Comparison of ENCODE assay signal across 20 mouse cellular contexts in genomic region chr7:111762754-111763153, GRCm38 (mm10). TPM values are rescaled to one million over a fixed set of nuclear protein-coding genes. Genes with fewer than 3 reads are reported as not detected.
DNase-seq lines count a peak whose midpoint lies in the region; ATAC-seq and TF ChIP-seq lines count a peak whose summit lies in the region.
"Had no signal": no experiment of that assay in that cellular context is flagged by ENCODE, and none has a peak within 500 bp of the region (broad histone marks: within the 10 kb centered on the region; RNA-seq: fewer than 3 reads in every experiment).

No protein-coding gene starts in this region.

- DNase-seq in heart, embryonic 10.5 days (ENCODE audit: low spot score), result no peak
- DNase-seq in heart, adult 8-10 months (ENCODE audit: low spot score), result no peak
- peak; percentile 67 for DNase-seq in brain, embryonic 14.5 days (ENCODE audit: low read depth)
- DNase-seq in midbrain, embryonic 14.5 days, result peak; percentile 37
- DNase-seq in spleen, postnatal 4 days (ENCODE audit: low spot score in 2 of 2), result no peak
- DNase-seq in neural tube, embryonic 10.5 days (ENCODE audit: extremely low spot score, low spot score), result no peak
- no peak for DNase-seq in thymus, postnatal 36 days
- DNase-seq: adrenal gland, postnatal 25 days; B cell, adult 2 months; cerebellum, adult 8-10 months; gastrocnemius, adult 2 months; kidney, adult 9 months; kidney, postnatal 36 days; layer of hippocampus, postnatal 36 days; lung, adult 18-20 months; lung, postnatal 36 days; right cerebral cortex, postnatal 4 days had no signal

- 24% methylated on average over 6 of the region's 6 CpGs for WGBS in heart, embryonic 10.5 days
- 41% methylated on average over 6 of the region's 6 CpGs for WGBS in forebrain, embryonic 15.5 days
- 14% methylated on average over 6 of the region's 6 CpGs for WGBS in midbrain, embryonic 14.5 days

- no peak overlapping the region for H3K9ac ChIP-seq in forebrain, embryonic 15.5 days (replicated peaks)
- H3K9ac ChIP-seq in midbrain, embryonic 14.5 days (replicated peaks; ENCODE audit: low read length), result no peak overlapping the region
- H3K9ac ChIP-seq: neural tube, embryonic 12.5 days had no signal

- no peak overlapping the region for H3K4me3 ChIP-seq in heart, embryonic 10.5 days
- H3K4me3 ChIP-seq in forebrain, embryonic 15.5 days, result no peak overlapping the region
- no peak overlapping the region for H3K4me3 ChIP-seq in midbrain, embryonic 14.5 days (replicated peaks; ENCODE audit: low read depth, low read length)
- H3K4me3 ChIP-seq: gastrocnemius, adult 2 months; neural tube, embryonic 12.5 days had no signal

- no peak for TF ChIP-seq CTCF in brain, embryonic 14.5 days (IDR thresholded peaks at IDR 0.05; ENCODE audit: borderline replicate concordance, extremely low read depth, insufficient read depth, insufficient read length)

- H3K4me1 ChIP-seq in heart, embryonic 10.5 days, result peaks cover 19% of the 10 kb centered on the region
- H3K4me1 ChIP-seq in forebrain, embryonic 15.5 days, result peaks cover 8% of the 10 kb centered on the region; the same call in 1 of the 2 replicates
- peaks cover 20% of the 10 kb centered on the region; the same call in 1 of the 2 replicates for H3K4me1 ChIP-seq in midbrain, embryonic 14.5 days (ENCODE audit: control insufficient read depth, insufficient read depth, low read length)

- H3K4me2 ChIP-seq in forebrain, embryonic 15.5 days (replicated peaks), result no peak overlapping the region
- no peak overlapping the region for H3K4me2 ChIP-seq in midbrain, embryonic 14.5 days (ENCODE audit: low read length)
- H3K4me2 ChIP-seq: neural tube, embryonic 12.5 days had no signal

- peak overlapping the region; percentile 57; the same call in 1 of the 2 replicates for H3K27ac ChIP-seq in heart, embryonic 10.5 days
- no peak overlapping the region; the same call in 1 of the 2 replicates for H3K27ac ChIP-seq in forebrain, embryonic 15.5 days (replicated peaks)
- H3K27ac ChIP-seq in midbrain, embryonic 14.5 days (replicated peaks; ENCODE audit: low read depth, low read length), result 0 out of 2 replicates have a peak overlapping the region, but pooled peaks have one; percentile 5
- H3K27ac ChIP-seq: gastrocnemius, adult 2 months; neural tube, embryonic 12.5 days had no signal

- ATAC-seq in forebrain, embryonic 15.5 days (replicated peaks), result peak; percentile 26; the same call in 1 of the 2 replicates
- ATAC-seq in midbrain, embryonic 14.5 days (ENCODE audit: low FRiP score, low TSS enrichment), result no peak; the same call in 1 of the 2 replicates

- no peaks in the 10 kb centered on the region for H3K27me3 ChIP-seq in heart, embryonic 10.5 days (ENCODE audit: insufficient read depth, poor library complexity, severe bottlenecking)
- no peaks in the 10 kb centered on the region for H3K27me3 ChIP-seq in forebrain, embryonic 15.5 days
- H3K27me3 ChIP-seq in midbrain, embryonic 14.5 days (ENCODE audit: control insufficient read depth, insufficient read depth, low read length), result no peaks in the 10 kb centered on the region
- H3K27me3 ChIP-seq: neural tube, embryonic 12.5 days had no signal

- no peaks in the 10 kb centered on the region for H3K36me3 ChIP-seq in heart, embryonic 10.5 days
- no peaks in the 10 kb centered on the region for H3K36me3 ChIP-seq in forebrain, embryonic 15.5 days
- H3K36me3 ChIP-seq in midbrain, embryonic 14.5 days (ENCODE audit: control insufficient read depth, insufficient read depth, low read length), result no peaks in the 10 kb centered on the region
- H3K36me3 ChIP-seq: neural tube, embryonic 12.5 days had no signal

- H3K9me3 ChIP-seq in heart, embryonic 10.5 days, result no peaks in the 10 kb centered on the region
- H3K9me3 ChIP-seq in forebrain, embryonic 15.5 days, result no peaks in the 10 kb centered on the region
- H3K9me3 ChIP-seq in midbrain, embryonic 14.5 days (ENCODE audit: control insufficient read depth, low read length), result no peaks in the 10 kb centered on the region
- H3K9me3 ChIP-seq: neural tube, embryonic 12.5 days had no signal

- no peak for TF ChIP-seq POLR2A in brain, embryonic 14.5 days (IDR thresholded peaks at IDR 0.05; ENCODE audit: borderline replicate concordance, extremely low read depth, insufficient read depth, insufficient read length, poor library complexity, severe bottlenecking)

RNA-seq across cellular contexts. Expression of gene Galnt18, which starts 17.0 kb away (rescaled TPM):
- 5.4 and 8.2 TPM in 2 replicates for polyA plus RNA-seq in heart, embryonic 10.5 days (2016; fragmentation: Nextera tagmentation; extraction: Ambion mirVana)
- total RNA-seq in heart, adult 8-10 months (2022), result 10 to 100 TPM in 2 of 4 experiments, 1 to 10 TPM in 2; 7.4 to 10.8 (median 9.5) TPM
- 11.2 and 13.4 TPM in 2 replicates for polyA plus RNA-seq in brain, embryonic 14.5 days (2012; rRNA removed)
- 10.2 and 10.4 TPM in 2 replicates for polyA plus RNA-seq in forebrain, embryonic 15.5 days (2015; fragmentation: Nextera tagmentation; extraction: Ambion mirVana)
- 11.9 and 13.1 TPM in 2 replicates for polyA plus RNA-seq in midbrain, embryonic 14.5 days (2014; fragmentation: Nextera tagmentation; extraction: Ambion mirVana)
- total RNA-seq: granulocyte monocyte progenitor cell, adult 5-6 weeks had no signal

Comparison
In these comparisons a context has a peak if more than half of its experiments do, and no peak if none do; other contexts are left out.
1. DNase-seq: peak in brain, embryonic 14.5 days (single experiment) and midbrain, embryonic 14.5 days (single experiment); none in heart, embryonic 10.5 days (single experiment), heart, adult 8-10 months (single experiment), spleen, postnatal 4 days (0 of 2), neural tube, embryonic 10.5 days (single experiment) and thymus, postnatal 36 days (0 of 2).